ENCODE assay signal across 19 mouse cellular contexts in genomic region chr14:55343914-55344313, GRCm38 (mm10).
A peak's percentile ranks its signal among the peaks of the same experiment; 100 is the strongest.
DNase-seq lines count a peak whose midpoint lies in the region; ATAC-seq lines count a peak whose summit lies in the region.
"Had no signal": no experiment of that assay in that cellular context is flagged by ENCODE, and none has a peak within 500 bp of the region (broad histone marks: within the 10 kb centered on the region; RNA-seq: fewer than 3 reads in every experiment).

No protein-coding gene starts in this region.

- no peaks in the 10 kb centered on the region for H3K9me3 ChIP-seq in liver, embryonic 15.5 days (replicated peaks)
- peaks cover 2% of the 10 kb centered on the region; the same call in 1 of the 2 replicates for H3K9me3 ChIP-seq in forebrain, embryonic 16.5 days (ENCODE audit: control insufficient read depth, low read length)
- H3K9me3 ChIP-seq: embryonic facial prominence, embryonic 13.5 days; forebrain, embryonic 12.5 days; heart, embryonic 12.5 days; hindbrain, embryonic 10.5 days had no signal

- H3K4me3 ChIP-seq in liver, embryonic 15.5 days (replicated peaks) = no peak overlapping the region
- no peak overlapping the region for H3K4me3 ChIP-seq in forebrain, embryonic 16.5 days (replicated peaks; ENCODE audit: low read length)
- H3K4me3 ChIP-seq: embryonic facial prominence, embryonic 13.5 days; forebrain, embryonic 12.5 days; heart, embryonic 12.5 days; hindbrain, embryonic 10.5 days had no signal

- no peaks in the 10 kb centered on the region for H3K36me3 ChIP-seq in liver, embryonic 15.5 days (replicated peaks)
- no peaks in the 10 kb centered on the region for H3K36me3 ChIP-seq in forebrain, embryonic 16.5 days (ENCODE audit: control insufficient read depth, insufficient read depth)
- H3K36me3 ChIP-seq: embryonic facial prominence, embryonic 13.5 days; forebrain, embryonic 12.5 days; heart, embryonic 12.5 days; hindbrain, embryonic 10.5 days had no signal

- peak overlapping the region; percentile 66 for H3K27ac ChIP-seq in liver, embryonic 15.5 days (replicated peaks)
- H3K27ac ChIP-seq in forebrain, embryonic 16.5 days (ENCODE audit: low read length) = no peak overlapping the region
- H3K27ac ChIP-seq: embryonic facial prominence, embryonic 13.5 days; forebrain, embryonic 12.5 days; hindbrain, embryonic 10.5 days; hindbrain, embryonic 14.5 days had no signal

- 16% methylated on average over 5 of the region's 5 CpGs for WGBS in liver, embryonic 15.5 days (ENCODE audit: insufficient replicate concordance)
- 90% methylated on average over 5 of the region's 5 CpGs for WGBS in forebrain, embryonic 16.5 days

- DNase-seq in MEL-GATA-1-ER (ENCODE audit: extremely low read depth, low read depth) = peak; percentile 69
- DNase-seq in thymus, postnatal 0 days (ENCODE audit: low spot score) = no peak
- DNase-seq in right cerebral cortex, adult 2 months (ENCODE audit: low spot score in 2 of 2) = no peak
- DNase-seq: adrenal gland, adult 2 months; adrenal gland, postnatal 25 days; cerebellum, adult 11 months; cerebellum, adult 8-10 months; forebrain, postnatal 0 days; gastrocnemius, postnatal 14 days had no signal

- peak; percentile 65; the same call in 1 of the 2 replicates for ATAC-seq in common myeloid progenitor, adult 5-6 weeks (replicated peaks; ENCODE audit: low read depth, poor library complexity, severe bottlenecking)
- peak; percentile 93 for ATAC-seq in liver, embryonic 15.5 days (ENCODE audit: insufficient read depth)
- ATAC-seq in megakaryocyte-erythroid progenitor cell, adult 5-6 weeks (replicated peaks; ENCODE audit: low FRiP score, low TSS enrichment, poor library complexity, severe bottlenecking) = peak; percentile 69
- ATAC-seq in forebrain, embryonic 16.5 days = no peak
- ATAC-seq: forebrain, postnatal 0 days; Patski had no signal

- H3K4me2 ChIP-seq in liver, embryonic 15.5 days = peak overlapping the region; percentile 50
- H3K4me2 ChIP-seq in forebrain, embryonic 16.5 days (ENCODE audit: low read length) = no peak overlapping the region
- H3K4me2 ChIP-seq: embryonic facial prominence, embryonic 13.5 days; forebrain, embryonic 12.5 days; heart, embryonic 12.5 days; hindbrain, embryonic 14.5 days had no signal

- no peaks in the 10 kb centered on the region for H3K27me3 ChIP-seq in liver, embryonic 15.5 days
- no peaks in the 10 kb centered on the region for H3K27me3 ChIP-seq in forebrain, embryonic 16.5 days (replicated peaks; ENCODE audit: control insufficient read depth, insufficient read depth, low read length)
- H3K27me3 ChIP-seq: embryonic facial prominence, embryonic 13.5 days; forebrain, embryonic 12.5 days; heart, embryonic 12.5 days had no signal

- H3K4me1 ChIP-seq in liver, embryonic 15.5 days (replicated peaks) = peaks cover 42% of the 10 kb centered on the region
- no peaks in the 10 kb centered on the region; the same call in 1 of the 2 replicates for H3K4me1 ChIP-seq in forebrain, embryonic 16.5 days (replicated peaks; ENCODE audit: control insufficient read depth, insufficient read depth, low read length)
- H3K4me1 ChIP-seq: embryonic facial prominence, embryonic 13.5 days; hindbrain, embryonic 10.5 days had no signal

- no peak overlapping the region for H3K9ac ChIP-seq in liver, embryonic 15.5 days
- H3K9ac ChIP-seq in forebrain, embryonic 16.5 days (replicated peaks; ENCODE audit: low read depth, low read length) = no peak overlapping the region
- H3K9ac ChIP-seq: embryonic facial prominence, embryonic 13.5 days; forebrain, embryonic 12.5 days; forebrain, postnatal 0 days; heart, embryonic 12.5 days; hindbrain, embryonic 14.5 days had no signal
